Mouse (Mus musculus): ENCODE data around the gene Glud1.

GRCm38 (mm10) chr14:34370203-34370602 lies 59.7 kb downstream of the Glud1 start:
- TF ChIP-seq GATA1 (IDR thresholded peaks at IDR 0.05; ENCODE audit: borderline replicate concordance, low read length) = no peak
- TF ChIP-seq POLR2AphosphoS5 (IDR thresholded peaks at IDR 0.05; ENCODE audit: insufficient replicate concordance, low read depth, low read length) = no peak
- no peak for TF ChIP-seq CTCF (IDR thresholded peaks at IDR 0.05; ENCODE audit: low read depth, low read length)
- no peak for TF ChIP-seq TAL1 (conservative IDR thresholded peaks at IDR 0.05; ENCODE audit: low read depth, low read length)
- TF ChIP-seq GATA2 (IDR thresholded peaks at IDR 0.05; ENCODE audit: borderline replicate concordance, low read depth, low read length) = no peak

All from G1E (cell line).